Mouse (Mus musculus): Measurements from ENCODE around the gene Prss57.

DNA sequence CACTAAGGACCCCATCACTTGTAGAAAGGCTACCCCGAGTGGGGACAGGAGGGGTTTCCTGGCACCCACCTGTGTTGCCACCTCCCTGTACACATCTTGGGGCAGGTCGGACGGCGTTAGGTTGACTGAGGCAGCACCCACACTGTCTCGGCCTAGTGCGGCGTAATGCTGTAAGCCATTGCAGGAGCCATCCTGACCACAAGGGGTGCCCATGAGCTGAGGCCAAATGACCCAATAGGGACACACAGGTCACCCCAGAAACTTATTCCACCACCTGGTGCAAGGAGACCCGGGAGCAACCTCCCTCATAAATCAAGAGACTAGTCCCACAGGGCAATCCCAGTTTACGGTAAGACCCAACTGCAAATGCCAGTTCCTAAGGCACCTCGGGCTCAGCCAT, 52.5 kb downstream of the Prss57 start:
- peak; percentile 68 for TF ChIP-seq CTCF (IDR thresholded peaks at IDR 0.05; ENCODE audit: low read depth, low read length)
- TF ChIP-seq POLR2AphosphoS5 (IDR thresholded peaks at IDR 0.05; ENCODE audit: insufficient replicate concordance, low read depth, low read length): no peak
- TF ChIP-seq GATA1 (IDR thresholded peaks at IDR 0.05; ENCODE audit: borderline replicate concordance, low read length): no peak
- no peak for TF ChIP-seq TAL1 (conservative IDR thresholded peaks at IDR 0.05; ENCODE audit: low read depth, low read length)
- no peak for TF ChIP-seq GATA2 (IDR thresholded peaks at IDR 0.05; ENCODE audit: borderline replicate concordance, low read depth, low read length)

All from G1E (cell line).